Mouse (Mus musculus) urinary bladder, postnatal 4 days (tissue): ENCODE data around the gene Olfr393.

Experiments
- DNase-seq, 2 experiments: peaks; one replicate each; pipeline ENCODE4 v3.0.0; 2021 to 2022; ENCODE audit warnings: low spot score in 2 of 2

Olfr393 gene

GRCm38 (mm10) chr11:73851354-73851753 is at the start of gene Olfr393:
Gene Olfr393, minus strand, starts transcription at chr11:73851454.
- no peak for DNase-seq

- no peak for DNase-seq
Measured at GRCm38 (mm10) chr11:73890671-73891070, 39.4 kb upstream of the Olfr393 start, which contains the start of gene Olfr394. Gene Olfr394, minus strand, starts transcription at chr11:73890771.

- no peak for DNase-seq
Measured at GRCm38 (mm10) chr11:73816949-73817348, 34.3 kb downstream of the Olfr393 start, which contains the start of gene Olfr392. Gene Olfr392, minus strand, starts transcription at chr11:73817049.

- DNase-seq: no peak
Measured at GRCm38 (mm10) chr11:73802952-73803351, 48.3 kb downstream of the Olfr393 start, which contains the start of gene Olfr391-ps. Gene Olfr391-ps, minus strand, starts transcription at chr11:73803052.
